Mouse (Mus musculus) neural tube, embryonic 11.5 days (tissue): ENCODE measurements around the gene Dnmbp. TPM values are rescaled to one million over a fixed set of nuclear protein-coding genes. Genes with fewer than 3 reads are reported as not detected.
A peak's percentile ranks its signal among the peaks of the same experiment; 100 is the strongest.

Experiments
- ATAC-seq: fragments of 200-750 bp; cut with Nextera tagmentation; 2 replicates; pipeline ENCODE4 v1.8.0; 2017; ENCODE audit warnings: moderate number of reproducible peaks, mild to moderate bottlenecking, moderate TSS enrichment, moderate library complexity; ENCODE audit not compliant: insufficient read depth, low FRiP score, low TSS enrichment
- DNase-seq: peaks from one replicate; pipeline ENCODE4 v3.0.0-alpha.2; 2015; ENCODE audit warnings: low spot score
- H3K27ac ChIP-seq: fragments of 300-500 bp; sonication (generic); 2 replicates; pipeline ENCODE4 v1.5.1; 2014; ENCODE audit warnings: low read depth, mild to moderate bottlenecking, low read length
- H3K27me3 ChIP-seq: fragments of 300-500 bp; sonication (generic); 2 replicates; pipeline ENCODE4 v1.6.1; 2014; ENCODE audit warnings: mild to moderate bottlenecking, low read length, mixed read lengths; ENCODE audit not compliant: control insufficient read depth, insufficient read depth
- H3K36me3 ChIP-seq: fragments of 300-500 bp; sonication (generic); 2 replicates; pipeline ENCODE4 v1.6.1; 2014; ENCODE audit warnings: mild to moderate bottlenecking, low read length, moderate library complexity, mixed read lengths; ENCODE audit not compliant: control insufficient read depth, insufficient read depth
- H3K4me1 ChIP-seq: fragments of 300-500 bp; sonication (generic); 2 replicates; pipeline ENCODE4 v1.6.1; 2014; ENCODE audit warnings: low read length, mixed read lengths; ENCODE audit not compliant: control insufficient read depth, insufficient read depth
- H3K4me2 ChIP-seq: fragments of 300-500 bp; sonication (generic); 2 replicates; pipeline ENCODE4 v1.6.1; 2014; ENCODE audit warnings: low read depth, mild to moderate bottlenecking, moderate library complexity
- H3K4me3 ChIP-seq: fragments of 300-500 bp; sonication (generic); 2 replicates; pipeline ENCODE4 v1.5.1; 2014; ENCODE audit warnings: low read depth, low read length
- H3K9ac ChIP-seq: fragments of 300-500 bp; sonication (generic); 2 replicates; pipeline ENCODE4 v1.6.1; 2014; ENCODE audit warnings: mild to moderate bottlenecking, low read length
- H3K9me3 ChIP-seq: fragments of 300-500 bp; sonication (generic); 2 replicates; pipeline ENCODE4 v1.6.1; 2016; ENCODE audit warnings: low read length; ENCODE audit not compliant: control insufficient read depth
- WGBS: fragments of 180-500 bp; shearing (Covaris S2); extraction: QIAGEN DNeasy Blood & Tissue Kit; methylation state at CpG from one replicate; pipeline ENCODE4 v1.1.7; 2014; 5-methylcytosine and 5-hydroxymethylcytosine counted together
- polyA plus RNA-seq: library from polyadenylated mRNA; unstranded; fragments of >200 nt; fragmentation: Nextera tagmentation; extraction: Ambion mirVana; gene quantifications from 2 replicates; pipeline ENCODE4 v1.2.1, GENCODE M21; 2014

The Dnmbp gene
- polyA plus RNA-seq, 1 experiment from 2014 or later, result 15.7 TPM

GRCm38 (mm10) chr19:43882895-43883573, 57.0 kb downstream of the Dnmbp start:
- DNase-seq (peak; percentile 68), ATAC-seq (peak; percentile 74)
- Histone ChIP-seq H3K4me3 (no peak overlapping the region), H3K9me3 (no peaks in the 10 kb centered on the region), H3K9ac (peak overlapping the region; percentile 52), H3K4me1 (peaks cover 11% of the 10 kb centered on the region), H3K36me3 (no peaks in the 10 kb centered on the region), H3K27ac (peak overlapping the region; percentile 82), H3K27me3 (no peaks in the 10 kb centered on the region), H3K4me2 (peak overlapping the region; percentile 29)
- WGBS, result 13% methylated on average over 18 of the region's 18 CpGs

GRCm38 (mm10) chr19:43881615-43882014, 58.4 kb downstream of the Dnmbp start:
- Histone ChIP-seq H3K27ac (no peak overlapping the region), H3K4me2 (no peak overlapping the region), H3K36me3 (no peaks in the 10 kb centered on the region), H3K4me1 (peaks cover 14% of the 10 kb centered on the region), H3K9me3 (no peaks in the 10 kb centered on the region), H3K27me3 (no peaks in the 10 kb centered on the region), H3K9ac (no peak overlapping the region), H3K4me3 (no peak overlapping the region)
- WGBS, result 84% methylated on average over 7 of the region's 7 CpGs
- ATAC-seq (no peak), DNase-seq (no peak)

- no peak for DNase-seq
- ATAC-seq, result no peak
- Histone ChIP-seq H3K9ac (no peak overlapping the region), H3K9me3 (no peaks in the 10 kb centered on the region), H3K27me3 (no peaks in the 10 kb centered on the region), H3K4me3 (no peak overlapping the region), H3K27ac (no peak overlapping the region), H3K36me3 (no peaks in the 10 kb centered on the region), H3K4me1 (peaks cover 14% of the 10 kb centered on the region), H3K4me2 (no peak overlapping the region)
- WGBS, result 19% methylated on average over 3 of the region's 3 CpGs
Measured at GRCm38 (mm10) chr19:43880420-43880819, 59.6 kb downstream of the Dnmbp start.

GRCm38 (mm10) chr19:43879401-43880212, 60.4 kb downstream of the Dnmbp start:
- H3K27ac ChIP-seq, result peak overlapping the region; percentile 91
- under 1% methylated on average over 41 of the region's 41 CpGs for WGBS
- H3K9me3 ChIP-seq, result no peaks in the 10 kb centered on the region
- ATAC-seq (peak; percentile 84), DNase-seq (peak; percentile 92)
- H3K4me1 ChIP-seq, result peaks cover 14% of the 10 kb centered on the region
- peak overlapping the region; percentile 71 for H3K4me2 ChIP-seq
- H3K9ac ChIP-seq, result peak overlapping the region; percentile 86
- H3K27me3 ChIP-seq, result no peaks in the 10 kb centered on the region
- peak overlapping the region; percentile 66 for H3K4me3 ChIP-seq
- no peaks in the 10 kb centered on the region for H3K36me3 ChIP-seq

GRCm38 (mm10) chr19:43878111-43879092, 61.6 kb downstream of the Dnmbp start:
- H3K4me3 ChIP-seq, result peak overlapping the region; percentile 66
- ATAC-seq, result no peak
- H3K27ac ChIP-seq, result 0 out of 2 replicates have a peak overlapping the region, but pooled peaks have one; percentile 91
- peaks cover 13% of the 10 kb centered on the region for H3K4me1 ChIP-seq
- no peaks in the 10 kb centered on the region for H3K9me3 ChIP-seq
- H3K9ac ChIP-seq, result peak overlapping the region; percentile 86
- H3K36me3 ChIP-seq, result no peaks in the 10 kb centered on the region
- 8% methylated on average over 17 of the region's 17 CpGs for WGBS
- no peak for DNase-seq
- H3K27me3 ChIP-seq, result no peaks in the 10 kb centered on the region
- H3K4me2 ChIP-seq, result peak overlapping the region; percentile 71

- H3K9ac ChIP-seq, result no peak overlapping the region
- no peak for ATAC-seq
- H3K4me1 ChIP-seq, result peaks cover 9% of the 10 kb centered on the region
- no peak overlapping the region for H3K4me3 ChIP-seq
- WGBS, result 88% methylated on average over 8 of the region's 8 CpGs
- H3K36me3 ChIP-seq, result peaks cover 2% of the 10 kb centered on the region; the same call in 1 of the 2 replicates
- H3K27me3 ChIP-seq, result no peaks in the 10 kb centered on the region
- DNase-seq, result no peak
- H3K4me2 ChIP-seq, result no peak overlapping the region; the same call in 1 of the 2 replicates
- no peak overlapping the region for H3K27ac ChIP-seq
- no peaks in the 10 kb centered on the region for H3K9me3 ChIP-seq
Measured at GRCm38 (mm10) chr19:43877364-43877763, 62.6 kb downstream of the Dnmbp start.

GRCm38 (mm10) chr19:43875996-43876395, 64.0 kb downstream of the Dnmbp start:
- Histone ChIP-seq H3K9me3 (no peaks in the 10 kb centered on the region), H3K4me1 (peaks cover 9% of the 10 kb centered on the region), H3K4me2 (no peak overlapping the region), H3K27ac (no peak overlapping the region), H3K9ac (no peak overlapping the region), H3K4me3 (no peak overlapping the region), H3K27me3 (no peaks in the 10 kb centered on the region), H3K36me3 (peaks cover 7% of the 10 kb centered on the region)
- DNase-seq, result no peak
- WGBS, result 48% methylated on average over 2 of the region's 2 CpGs
- ATAC-seq, result no peak

- Histone ChIP-seq H3K9me3 (no peaks in the 10 kb centered on the region), H3K4me2 (no peak overlapping the region), H3K4me3 (no peak overlapping the region), H3K9ac (no peak overlapping the region), H3K27me3 (no peaks in the 10 kb centered on the region), H3K27ac (no peak overlapping the region), H3K36me3 (peaks cover 17% of the 10 kb centered on the region), H3K4me1 (peaks cover 7% of the 10 kb centered on the region)
- 94% methylated on average over 11 of the region's 11 CpGs for WGBS
- DNase-seq (no peak), ATAC-seq (no peak)
Measured at GRCm38 (mm10) chr19:43874351-43874750, 65.6 kb downstream of the Dnmbp start.
